Mouse (Mus musculus) adrenal gland, adult (tissue): Measurements from ENCODE around the gene Haus7.

Experiments used
- DNase-seq, 2 experiments: peaks; one replicate each; pipeline ENCODE4 v3.0.0; 2022 to 2023; ENCODE audit warnings: low spot score in 1 of 2; ENCODE audit not compliant: inconsistent age in 2 of 2

Gene Haus7

DNA sequence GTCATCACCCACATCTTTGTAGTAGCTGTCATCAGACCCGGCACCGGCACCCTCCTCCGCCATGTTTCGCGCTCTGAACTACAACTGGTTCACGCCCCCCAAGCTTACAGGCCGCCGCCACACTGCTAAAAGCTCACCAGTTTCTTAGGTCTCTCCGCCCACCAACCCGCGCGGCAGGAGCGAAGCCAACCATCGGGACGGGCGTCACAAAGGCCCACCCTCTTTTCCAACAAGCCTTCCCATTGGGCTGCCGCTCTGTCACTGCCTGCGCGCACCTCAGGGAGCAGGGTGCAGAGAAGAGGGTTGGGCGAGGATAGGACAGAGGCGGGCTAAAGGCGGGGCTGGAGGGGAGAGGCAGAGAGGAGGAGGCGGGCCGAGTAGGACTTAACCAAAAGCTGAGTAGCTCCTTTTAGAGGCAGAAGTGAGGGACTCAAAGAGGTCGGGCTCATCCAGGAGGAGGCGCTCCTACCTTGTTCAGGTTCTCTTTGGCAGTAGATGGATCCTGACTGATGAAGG is at the start of gene Haus7:
Haus7 (minus strand) TSS at position 168 of the 516 bp plus-strand sequence.
- peak; percentile 95 for DNase-seq

DNA sequence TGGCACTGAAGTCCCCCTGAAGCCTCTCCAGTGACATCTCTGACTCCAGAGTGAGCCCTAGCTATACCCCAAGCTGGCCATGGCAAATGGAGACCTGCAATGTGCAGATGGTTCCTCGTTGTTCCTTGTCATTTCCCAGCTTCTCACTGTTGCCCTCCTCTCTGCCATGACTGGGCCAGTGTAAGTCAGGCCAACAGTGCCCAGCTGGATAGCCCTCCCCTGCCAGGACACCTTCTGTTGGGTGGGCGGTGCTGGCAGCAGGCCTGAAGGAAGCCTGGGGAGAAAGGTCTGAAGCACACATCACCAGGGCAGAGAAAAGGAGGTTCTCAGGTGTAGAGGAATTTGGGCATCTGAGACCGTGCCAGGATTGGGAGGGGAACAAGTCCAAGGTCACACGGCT is 47.7 kb upstream of the Haus7 start:
- no peak for DNase-seq

DNA sequence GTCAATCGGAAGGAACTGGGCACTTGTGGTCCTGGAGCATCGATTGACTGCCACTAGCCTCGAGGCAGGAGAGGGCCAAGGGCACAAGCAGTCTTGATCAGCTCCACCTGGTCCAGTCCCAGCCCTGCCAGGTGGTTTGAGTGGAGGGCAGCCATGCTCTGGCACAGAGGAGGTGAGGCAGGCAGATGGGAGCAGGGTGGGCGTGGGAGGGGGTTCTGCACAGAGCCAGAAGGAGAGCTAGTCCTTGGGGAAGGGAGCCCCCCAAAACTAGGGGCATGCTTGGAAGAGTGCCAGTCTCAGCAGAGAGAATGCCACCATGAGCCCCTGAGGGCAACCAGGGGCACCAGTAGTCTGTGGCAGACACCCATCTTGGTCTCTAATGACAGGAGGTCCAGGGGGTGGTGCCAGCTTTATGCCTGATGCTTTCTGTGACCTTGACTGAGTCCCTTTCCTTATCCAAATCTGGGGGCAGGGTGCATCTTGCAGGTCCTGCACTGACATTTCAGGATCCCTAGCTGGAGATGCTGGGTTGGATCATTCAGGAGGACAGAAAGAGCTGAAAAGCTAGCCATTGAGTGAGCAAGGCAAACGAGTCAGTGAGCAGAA is 46.4 kb upstream of the Haus7 start:
- DNase-seq, result no peak

DNA sequence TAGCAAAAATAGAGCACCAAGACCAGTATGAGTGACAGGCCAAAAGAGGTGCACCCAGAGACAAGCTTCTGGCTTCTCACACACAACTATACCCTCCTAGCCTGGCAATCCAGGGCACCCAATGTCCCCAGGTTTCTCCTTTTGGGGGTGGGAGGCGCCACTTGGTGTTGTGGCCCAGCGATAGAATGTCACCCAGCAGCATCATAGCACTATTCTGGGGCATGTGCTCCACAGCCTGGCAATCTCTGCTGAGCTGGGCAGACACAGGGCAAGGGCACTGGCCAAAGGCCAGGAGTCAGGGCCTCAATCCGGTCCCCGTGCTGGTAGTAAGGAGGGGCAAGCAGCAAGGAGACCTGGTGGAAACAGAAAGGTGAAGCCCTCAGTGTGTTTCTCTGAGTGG is 37.9 kb upstream of the Haus7 start:
- peak in 1 of 2 experiments; percentile 59 for DNase-seq

DNA sequence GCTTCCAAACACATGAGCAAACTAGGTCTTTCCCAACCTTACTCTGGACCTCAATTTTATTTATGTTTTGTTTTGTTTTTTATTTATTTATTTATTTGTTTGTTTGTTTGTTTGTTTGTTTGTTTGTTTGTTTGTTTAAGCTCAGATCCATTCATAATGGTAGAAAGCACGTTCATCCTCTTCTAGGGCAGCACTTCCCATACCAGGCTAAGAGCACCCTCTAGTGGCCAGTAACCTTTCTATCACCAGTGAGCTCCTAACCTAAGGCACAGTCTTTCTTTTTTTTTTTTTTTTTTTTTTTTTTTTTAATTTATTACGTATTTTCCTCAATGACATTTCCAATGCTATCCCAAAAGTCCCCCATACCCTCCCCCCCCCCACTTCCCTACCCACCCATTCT is 34.7 kb upstream of the Haus7 start:
- DNase-seq, result peak; percentile 46 to 81

DNA sequence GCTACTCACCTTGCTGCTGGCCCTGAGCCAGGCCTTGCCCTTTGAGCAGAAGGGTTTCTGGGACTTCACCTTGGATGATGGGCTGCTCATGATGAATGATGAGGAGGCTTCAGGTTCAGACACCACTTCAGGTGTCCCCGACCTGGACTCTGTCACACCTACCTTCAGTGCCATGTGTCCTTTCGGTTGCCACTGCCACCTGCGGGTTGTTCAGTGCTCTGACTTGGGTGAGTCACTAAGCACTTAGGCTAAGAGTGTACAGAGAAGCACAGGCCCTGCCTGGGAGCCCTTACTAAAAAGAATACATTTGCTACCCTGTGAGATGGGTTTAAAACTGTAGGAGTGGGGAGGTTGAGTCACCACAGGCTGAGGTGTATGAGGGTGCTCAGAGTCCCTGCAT is 32.0 kb upstream of the Haus7 start:
- DNase-seq, result no peak

DNA sequence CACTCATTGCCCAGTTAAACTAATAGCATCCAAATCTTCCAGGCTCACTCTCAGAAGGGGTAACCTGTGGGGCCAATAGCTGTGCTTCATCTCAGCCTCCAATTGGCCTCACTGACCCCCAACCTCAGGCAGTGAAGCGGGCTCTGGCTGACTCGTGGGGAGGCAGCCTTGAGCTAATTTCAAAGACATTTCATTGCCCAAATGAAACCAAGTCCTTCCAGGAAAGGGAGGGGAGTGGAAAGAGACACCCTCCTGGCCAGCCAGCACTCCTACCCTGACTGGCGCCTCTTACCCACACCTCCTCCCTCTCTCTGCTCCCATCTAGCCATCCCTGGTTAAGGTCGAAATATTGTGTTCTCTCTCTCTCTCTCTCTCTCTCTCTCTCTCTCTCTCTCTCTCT is 31.3 kb upstream of the Haus7 start:
- DNase-seq, result peak in 1 of 2 experiments; percentile 57

DNA sequence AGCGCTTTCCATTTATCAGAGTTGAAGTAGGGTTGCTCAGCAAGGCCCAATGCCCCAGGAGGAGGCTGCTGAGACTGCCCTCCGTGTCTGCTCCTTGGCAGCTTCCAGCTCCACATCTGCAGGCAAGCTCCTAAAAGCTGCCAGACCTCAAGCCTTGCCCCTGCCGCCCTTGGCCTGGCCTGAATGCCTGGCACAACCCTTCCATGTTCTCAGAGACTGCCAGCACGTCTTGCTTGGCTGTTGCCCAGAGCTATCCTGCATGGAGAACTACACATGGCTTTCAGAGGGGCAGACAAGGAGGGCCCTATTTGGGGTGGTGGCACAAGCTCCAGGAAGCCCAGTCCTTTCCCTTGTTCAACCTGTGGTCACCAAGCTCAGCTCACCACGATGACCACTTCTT is 28.1 kb upstream of the Haus7 start:
- DNase-seq, result peak in 1 of 2 experiments; percentile 52

DNA sequence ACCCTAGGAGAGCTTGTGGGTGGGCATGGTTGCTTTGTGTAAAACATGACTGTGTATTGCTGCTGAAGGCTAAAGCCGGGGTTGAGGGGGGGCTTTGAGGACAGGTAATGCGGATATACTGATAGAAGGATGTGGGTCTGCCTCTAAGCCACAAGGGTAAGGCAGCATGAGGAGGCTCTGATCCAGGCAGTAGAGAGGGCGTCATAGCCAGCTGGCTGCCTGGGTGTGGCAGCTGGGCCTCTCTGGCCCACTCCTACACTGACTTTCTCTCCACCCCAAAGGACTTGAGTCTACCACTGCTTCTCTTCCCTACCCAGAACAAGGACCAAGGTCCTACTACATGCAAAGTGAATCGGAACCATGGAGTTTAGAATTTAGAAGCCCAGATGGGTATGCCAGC is 26.0 kb upstream of the Haus7 start:
- DNase-seq, result no peak

DNA sequence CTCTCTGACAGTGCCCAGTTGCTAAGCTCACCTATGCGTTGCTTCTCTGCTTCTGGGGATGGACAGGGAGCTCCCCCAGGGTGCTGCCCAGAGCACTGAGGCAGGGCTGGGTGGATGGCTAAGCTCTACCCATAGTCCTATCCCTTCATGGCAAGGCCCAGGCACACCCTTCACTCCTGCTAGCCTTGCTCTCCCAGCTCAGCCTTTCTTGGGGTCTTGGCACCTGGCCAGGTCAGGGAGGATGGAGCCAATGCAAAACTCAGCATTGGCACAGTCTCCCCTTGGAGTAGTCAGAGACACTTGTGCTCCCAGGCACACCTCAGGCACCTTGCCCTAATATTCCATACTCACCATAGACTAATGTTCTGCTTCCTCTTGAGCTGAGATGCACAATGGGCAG is 25.2 kb upstream of the Haus7 start:
- DNase-seq, result no peak

DNA sequence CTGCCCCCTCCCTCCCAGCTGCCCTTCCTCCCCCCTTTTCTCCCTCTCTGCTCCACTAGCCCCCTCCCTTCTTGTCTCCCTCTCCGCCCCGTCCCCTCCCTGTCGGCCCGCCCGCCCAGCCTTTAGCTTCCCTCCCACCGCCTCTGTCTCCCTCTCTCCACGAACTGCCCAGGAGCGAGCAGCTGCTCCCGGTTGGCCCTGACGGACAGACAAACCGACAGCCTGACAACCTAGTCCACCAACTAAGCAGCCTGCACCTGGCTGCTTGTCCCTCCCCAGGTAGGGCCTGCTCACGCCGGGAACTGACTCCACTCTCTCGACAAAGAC is 24.6 kb upstream of the Haus7 start, which contains the start of gene Bgn:
Bgn (plus strand) TSS at position 119 of the 327 bp plus-strand sequence.
- DNase-seq, result no peak

DNA sequence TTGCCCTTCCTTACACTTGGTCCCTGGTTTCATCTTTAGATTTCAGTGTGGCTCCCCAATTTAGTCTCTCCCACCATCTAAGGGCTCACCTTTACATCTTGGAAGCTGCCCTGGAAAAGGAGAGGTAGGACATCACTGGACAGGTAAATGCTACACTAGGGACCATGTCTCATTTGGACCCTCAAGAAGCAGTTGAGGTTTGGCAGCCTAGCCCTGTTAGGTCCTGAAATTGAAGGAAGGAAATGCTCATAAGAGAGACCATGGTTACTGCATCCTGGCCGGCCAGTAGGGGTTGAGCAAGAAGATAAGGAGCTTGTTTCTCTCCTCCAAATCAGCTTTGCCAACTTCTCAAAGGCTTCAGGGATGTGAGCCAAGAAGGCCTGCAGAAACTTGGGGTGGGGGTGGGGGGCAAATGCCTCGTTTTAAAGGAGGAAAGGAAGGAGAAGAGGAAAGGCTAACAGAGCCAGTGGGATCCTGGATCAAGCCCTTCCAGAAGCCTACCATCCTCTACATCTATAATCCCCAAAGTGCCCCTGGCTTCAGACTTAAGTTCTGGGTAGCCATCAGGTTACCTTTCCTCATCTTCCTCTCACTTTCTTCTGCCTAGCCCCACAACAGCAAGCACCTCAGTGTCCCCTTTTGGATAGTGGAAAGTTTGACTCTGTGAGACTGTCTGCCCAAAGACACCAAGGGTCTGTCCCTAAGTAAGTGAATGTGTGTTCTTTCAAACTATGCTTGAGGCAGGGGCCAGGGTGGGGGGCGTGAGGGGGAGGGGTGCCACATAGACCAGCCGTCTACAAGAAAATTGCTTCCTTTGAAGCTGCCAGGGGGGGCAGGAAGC is 24.0 kb upstream of the Haus7 start:
- DNase-seq, result no peak

DNA sequence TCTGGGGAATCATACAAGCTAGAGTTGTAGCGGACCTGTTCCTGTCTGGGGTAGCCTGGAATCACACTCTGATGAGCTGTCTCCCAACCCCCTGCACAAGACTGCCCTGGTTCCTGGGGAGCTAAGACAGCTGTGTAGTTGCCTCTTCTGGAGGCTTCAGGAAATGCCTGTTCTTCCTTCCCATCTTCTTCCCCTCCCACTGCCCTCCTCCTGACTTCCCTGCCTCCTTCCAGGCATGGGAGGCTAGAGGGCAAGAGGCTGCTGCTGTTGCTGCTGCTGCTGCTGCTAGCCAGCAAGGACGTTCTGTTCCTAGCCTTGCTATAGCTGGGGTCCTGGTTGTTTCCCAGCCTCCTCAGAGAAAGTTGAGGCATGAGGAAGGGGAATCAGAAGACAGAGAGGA is 21.5 kb upstream of the Haus7 start:
- no peak for DNase-seq

DNA sequence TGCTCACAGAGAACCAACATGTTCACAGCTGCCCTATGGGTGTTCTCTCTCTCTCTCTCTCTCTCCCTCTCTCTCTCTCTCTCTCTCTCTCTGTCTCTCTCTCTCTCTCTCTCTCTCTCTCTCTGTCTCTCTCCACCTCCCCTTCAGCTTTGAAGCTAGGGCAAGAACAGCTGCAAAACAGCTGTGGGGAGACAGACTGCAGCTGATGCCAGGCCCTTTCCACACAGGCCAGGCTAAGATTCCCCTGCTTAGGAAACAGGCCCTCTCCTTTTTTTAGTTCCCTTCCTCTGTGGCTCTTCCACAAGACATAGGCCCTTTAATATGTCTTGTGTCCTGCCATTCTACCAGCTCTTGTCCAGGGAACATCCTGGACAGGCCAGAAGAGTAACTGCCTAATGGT is 20.8 kb upstream of the Haus7 start:
- DNase-seq, result no peak

DNA sequence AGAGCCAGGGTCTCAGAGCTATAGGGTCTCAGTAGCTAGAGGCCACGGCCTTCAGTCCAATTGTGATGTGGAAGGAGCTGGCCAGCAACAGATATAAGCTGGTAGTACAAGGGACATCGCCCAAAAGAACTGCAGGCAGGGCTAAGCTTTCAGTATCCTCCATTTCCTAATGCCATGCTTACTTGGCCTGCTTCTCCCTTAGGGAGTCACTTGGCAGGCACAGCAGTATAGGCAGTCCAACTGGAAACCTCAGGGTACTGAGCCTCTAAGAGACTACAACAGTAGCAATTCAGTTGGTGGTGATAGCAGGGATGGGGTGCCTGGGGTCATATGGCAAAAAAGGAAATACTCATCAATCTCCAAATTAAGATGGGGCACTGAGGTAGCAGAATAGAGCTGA is 18.7 kb upstream of the Haus7 start:
- DNase-seq, result no peak

DNA sequence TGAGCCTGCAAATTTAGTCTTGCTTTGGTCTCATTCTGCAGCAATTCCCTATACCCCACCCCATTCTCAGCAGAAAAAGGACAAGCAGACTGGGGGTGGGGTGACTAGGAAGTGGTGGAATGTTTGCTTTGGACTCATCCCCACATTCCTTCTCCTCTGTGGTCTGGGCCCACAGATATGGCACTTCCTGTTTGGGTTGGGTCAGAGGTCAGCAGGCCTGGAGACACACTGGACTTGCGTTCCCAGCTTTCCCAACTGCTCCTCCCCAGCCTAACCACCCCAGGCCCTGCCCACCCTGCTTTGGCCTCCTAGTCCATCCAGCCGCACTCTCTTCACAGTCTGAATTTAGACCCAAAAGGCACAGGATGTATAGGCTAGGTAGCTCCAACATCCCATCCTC is 17.8 kb upstream of the Haus7 start:
- DNase-seq, result peak; percentile 46 to 60

DNA sequence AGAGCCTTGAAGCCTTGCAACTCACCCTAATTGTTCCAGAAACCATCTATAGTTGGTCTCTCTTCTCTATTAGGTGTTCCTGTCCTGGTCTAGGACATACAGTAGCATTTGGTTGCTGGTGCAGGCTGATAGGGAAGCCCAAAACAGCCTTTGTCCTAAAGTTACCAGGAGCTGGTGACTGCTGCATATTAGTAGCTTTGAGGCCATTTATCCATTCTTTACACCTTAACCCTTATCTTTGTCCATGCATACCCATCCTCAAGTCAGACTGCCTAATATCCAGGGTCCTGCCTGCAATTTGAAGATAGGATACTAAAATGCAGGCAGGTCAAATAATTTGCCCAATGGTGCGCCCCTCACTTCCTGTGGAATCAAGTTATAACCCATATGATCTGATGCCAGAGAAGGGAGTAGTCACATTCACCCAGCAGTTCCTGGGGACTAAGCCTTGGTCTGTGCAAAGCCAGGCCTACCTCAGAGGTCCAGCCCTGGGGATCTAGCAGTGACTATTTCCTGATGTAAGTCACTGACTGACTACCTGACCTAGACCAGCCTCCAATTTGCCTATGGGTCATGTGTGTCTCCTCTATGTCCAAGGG is 16.9 kb upstream of the Haus7 start:
- no peak for DNase-seq

DNA sequence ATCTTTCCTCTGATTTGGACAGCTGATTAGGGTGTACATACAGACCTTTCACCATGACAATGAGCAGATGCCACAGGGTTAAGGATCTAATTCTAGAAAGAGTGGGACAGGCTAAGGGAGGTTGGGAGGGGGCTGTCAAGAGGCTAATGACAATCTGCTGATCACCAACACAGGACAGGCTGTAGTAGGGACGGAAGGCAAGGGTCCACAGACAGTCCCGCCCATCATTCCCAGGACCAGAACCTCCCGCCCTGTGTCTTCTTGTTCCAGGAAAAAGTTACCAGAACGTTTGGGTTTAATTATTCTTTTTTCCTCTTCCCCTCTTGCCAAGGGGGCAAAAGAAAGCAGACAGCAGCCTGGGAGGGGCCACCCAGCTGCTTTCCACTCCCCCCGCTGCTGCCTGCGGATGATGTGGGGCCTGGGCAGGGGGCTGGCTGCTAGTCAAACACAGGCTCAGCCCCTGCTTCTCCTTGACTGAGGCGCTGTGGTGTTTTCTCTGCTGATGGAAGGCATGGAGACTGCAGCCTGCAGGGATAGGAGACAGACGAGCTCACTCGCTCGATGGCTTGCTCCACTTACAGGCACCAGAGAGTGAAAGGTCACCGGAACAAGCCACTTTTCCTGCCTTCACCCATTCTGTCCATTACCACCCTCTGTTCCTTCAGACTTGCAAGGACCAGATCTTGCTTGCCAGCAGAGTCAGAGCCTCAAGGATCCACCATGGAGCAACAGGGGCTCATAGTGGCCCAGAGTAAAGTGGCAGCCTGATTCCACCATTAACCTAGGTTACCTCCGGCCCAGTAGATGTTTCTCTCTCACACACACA is 15.7 kb upstream of the Haus7 start:
- no peak for DNase-seq

DNA sequence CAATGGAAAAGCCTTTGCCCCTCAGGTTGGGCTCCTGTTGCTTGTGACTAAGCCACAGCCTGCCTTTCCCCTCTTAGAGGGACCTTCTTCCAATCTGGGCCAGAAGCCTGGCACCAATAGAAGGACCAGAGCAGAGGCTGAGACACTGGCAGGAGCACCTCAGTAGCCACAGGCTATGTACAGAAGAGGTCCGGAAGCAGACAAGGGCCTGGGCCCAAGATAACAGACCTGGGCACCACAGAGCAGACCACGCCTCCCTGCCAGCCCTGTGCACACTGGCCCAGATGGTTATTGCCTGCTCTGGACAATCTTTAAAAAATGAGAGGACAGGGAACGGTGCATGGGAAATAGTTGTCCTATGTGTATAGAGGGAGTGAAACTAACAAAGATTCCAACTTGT is 12.9 kb upstream of the Haus7 start:
- no peak for DNase-seq

DNA sequence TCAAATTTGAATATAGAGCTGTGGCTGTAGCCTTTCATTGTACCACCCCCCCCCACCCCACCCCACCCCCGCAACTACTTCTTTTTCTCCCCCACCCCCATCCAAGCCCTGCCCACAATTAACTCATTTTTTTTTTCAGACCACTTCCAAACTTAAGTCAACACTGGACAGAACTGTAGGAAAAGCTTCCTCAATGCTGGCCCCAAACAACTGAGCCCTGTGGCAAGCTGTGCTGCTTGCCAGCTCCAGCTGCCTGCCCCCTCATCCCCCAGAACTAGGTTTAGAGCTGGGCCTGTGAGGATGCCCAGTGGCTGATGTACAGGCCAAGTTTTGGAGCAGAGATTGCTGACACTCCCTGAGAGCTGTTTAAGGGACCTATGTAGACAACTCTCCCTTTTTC is 9.9 kb upstream of the Haus7 start:
- no peak for DNase-seq

DNA sequence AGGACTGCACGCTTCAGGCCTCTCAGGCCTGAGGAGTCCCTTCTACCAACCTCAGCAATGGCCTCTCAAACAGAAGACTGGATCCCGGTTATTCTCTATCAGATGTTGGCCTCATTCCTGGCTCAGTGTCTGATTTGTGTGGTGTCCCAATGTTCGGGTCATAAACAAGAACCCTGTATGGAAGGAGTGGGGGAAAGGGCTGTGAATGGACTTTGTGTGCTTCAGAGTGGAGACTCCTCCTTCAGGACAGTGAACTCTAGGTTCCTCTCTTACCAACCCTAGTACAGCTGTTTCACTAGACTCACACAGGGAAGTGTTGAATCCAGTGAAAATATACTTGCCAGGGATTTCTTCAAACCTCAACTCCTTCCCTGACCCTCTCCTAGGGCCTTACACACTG is 9.5 kb upstream of the Haus7 start:
- no peak for DNase-seq
